Mouse (Mus musculus) midbrain, embryonic 11.5 days (tissue): ENCODE measurements around the gene Gprin3. TPM values are rescaled to one million over a fixed set of nuclear protein-coding genes. Genes with fewer than 3 reads are reported as not detected.
"Not testable (repeated sequence)": the region's sequence is repeated elsewhere in the genome, so short reads cannot be mapped to it uniquely, and the experiment has no call there.

Experiments used
- ATAC-seq: fragments of 200-750 bp; cut with Nextera tagmentation; 2 replicates; pipeline ENCODE4 v1.8.0; 2017; ENCODE audit warnings: moderate TSS enrichment, moderate library complexity; ENCODE audit not compliant: low FRiP score
- DNase-seq: peaks from one replicate; pipeline ENCODE4 v3.0.0; 2015; ENCODE audit warnings: low spot score; ENCODE audit errors: missing footprints
- H3K27ac ChIP-seq: fragments of 300-500 bp; sonication (generic); 2 replicates; pipeline ENCODE4 v1.5.1; 2014; ENCODE audit warnings: low read depth, low read length
- H3K27me3 ChIP-seq: fragments of 300-500 bp; sonication (generic); 2 replicates; pipeline ENCODE4 v1.6.1; 2014; ENCODE audit warnings: mild to moderate bottlenecking, low read length, moderate library complexity, mixed read lengths; ENCODE audit not compliant: control insufficient read depth, insufficient read depth
- H3K36me3 ChIP-seq: fragments of 300-500 bp; sonication (generic); 2 replicates; pipeline ENCODE4 v1.6.1; 2014; ENCODE audit warnings: mild to moderate bottlenecking, low read length, moderate library complexity, mixed read lengths; ENCODE audit not compliant: control insufficient read depth, insufficient read depth
- H3K4me1 ChIP-seq: fragments of 300-500 bp; sonication (generic); 2 replicates; pipeline ENCODE4 v1.6.1; 2014; ENCODE audit warnings: low read length; ENCODE audit not compliant: control insufficient read depth, insufficient read depth
- H3K4me2 ChIP-seq: fragments of 300-500 bp; sonication (generic); 2 replicates; pipeline ENCODE4 v1.6.1; 2014; ENCODE audit warnings: mild to moderate bottlenecking, moderate library complexity
- H3K4me3 ChIP-seq: fragments of 300-500 bp; sonication (generic); 2 replicates; pipeline ENCODE4 v1.5.1; 2014; ENCODE audit warnings: low read depth, low read length
- H3K9ac ChIP-seq: fragments of 300-500 bp; sonication (generic); 2 replicates; pipeline ENCODE4 v1.6.1; 2014; ENCODE audit warnings: low read length
- H3K9me3 ChIP-seq: fragments of 300-500 bp; sonication (generic); 2 replicates; pipeline ENCODE4 v1.6.1; 2016; ENCODE audit warnings: low read length; ENCODE audit not compliant: control insufficient read depth
- WGBS: fragments of 180-500 bp; shearing (Covaris S2); extraction: QIAGEN DNeasy Blood & Tissue Kit; methylation state at CpG from one replicate; pipeline ENCODE4 v1.1.7; 2014; 5-methylcytosine and 5-hydroxymethylcytosine counted together
- polyA plus RNA-seq: library from polyadenylated mRNA; unstranded; fragments of >200 nt; fragmentation: Nextera tagmentation; extraction: Ambion mirVana; gene quantifications from 2 replicates; pipeline ENCODE4 v1.2.1, GENCODE M21; 2014

Gprin3 gene
- polyA plus RNA-seq, 1 experiment from 2014 or later: 0.26 TPM

GRCm38 (mm10) chr6:59304235-59304942, 121.7 kb downstream of the Gprin3 start:
- H3K9ac ChIP-seq, ATAC-seq, H3K36me3 ChIP-seq, H3K9me3 ChIP-seq, H3K27ac ChIP-seq, H3K4me2 ChIP-seq, H3K4me3 ChIP-seq, DNase-seq, H3K27me3 ChIP-seq, H3K4me1 ChIP-seq: not testable (repeated sequence)
- WGBS: 84% methylated on average over 2 of the region's 2 CpGs

DNA sequence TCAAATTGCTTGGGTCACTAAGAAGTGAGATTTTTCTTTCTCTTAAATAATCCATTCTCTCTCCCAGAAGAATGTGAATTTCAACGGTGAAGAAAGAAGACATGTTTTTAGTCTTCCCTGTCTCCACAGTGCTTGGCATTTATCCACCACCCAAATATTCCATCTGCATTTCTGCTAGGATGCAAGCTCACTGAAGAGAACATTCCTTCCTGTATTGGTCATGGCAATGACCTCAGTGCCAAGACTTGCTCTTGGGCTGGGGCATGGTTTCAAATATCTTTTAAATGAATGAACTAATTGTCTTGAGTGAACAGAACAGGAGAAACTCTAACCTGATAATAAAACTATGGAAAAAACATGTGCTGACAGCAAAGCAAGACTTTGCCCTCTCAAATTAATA, 123.1 kb downstream of the Gprin3 start:
- Histone ChIP-seq H3K4me2 (no peak overlapping the region), H3K4me1 (no peaks in the 10 kb centered on the region), H3K9me3 (no peaks in the 10 kb centered on the region), H3K9ac (no peak overlapping the region), H3K36me3 (no peaks in the 10 kb centered on the region), H3K27me3 (no peaks in the 10 kb centered on the region), H3K4me3 (no peak overlapping the region), H3K27ac (no peak overlapping the region)
- ATAC-seq: no peak
- 76% methylated on average over 1 of the region's 1 CpGs for WGBS
- no peak for DNase-seq

Other genes with a start within 250 kb of the Gprin3 start
- 11.9 and 14.2 TPM in 2 replicates for gene Tigd2, start 217.4 kb downstream of the Gprin3 start, polyA plus RNA-seq